Mouse (Mus musculus) layer of hippocampus, postnatal 25 days (tissue): ENCODE results near the gene Zfp334. TPM values are rescaled to one million over a fixed set of nuclear protein-coding genes. Genes with fewer than 3 reads are reported as not detected.

ENCODE experiments used
- DNase-seq, 2 experiments: peaks; one replicate each; pipeline ENCODE4 v3.0.0; 2022; ENCODE audit warnings: mixed read lengths in 2 of 2, low spot score in 1 of 2; ENCODE audit errors: extremely low spot score in 1 of 2
- total RNA-seq, 2 experiments: library from RNA; stranded (reverse); gene quantifications; 2 replicates each; pipeline ENCODE4 v1.2.3; 2021

The Zfp334 gene
- 10 to 100 TPM; 13.8 to 14.6 TPM for total RNA-seq

DNA sequence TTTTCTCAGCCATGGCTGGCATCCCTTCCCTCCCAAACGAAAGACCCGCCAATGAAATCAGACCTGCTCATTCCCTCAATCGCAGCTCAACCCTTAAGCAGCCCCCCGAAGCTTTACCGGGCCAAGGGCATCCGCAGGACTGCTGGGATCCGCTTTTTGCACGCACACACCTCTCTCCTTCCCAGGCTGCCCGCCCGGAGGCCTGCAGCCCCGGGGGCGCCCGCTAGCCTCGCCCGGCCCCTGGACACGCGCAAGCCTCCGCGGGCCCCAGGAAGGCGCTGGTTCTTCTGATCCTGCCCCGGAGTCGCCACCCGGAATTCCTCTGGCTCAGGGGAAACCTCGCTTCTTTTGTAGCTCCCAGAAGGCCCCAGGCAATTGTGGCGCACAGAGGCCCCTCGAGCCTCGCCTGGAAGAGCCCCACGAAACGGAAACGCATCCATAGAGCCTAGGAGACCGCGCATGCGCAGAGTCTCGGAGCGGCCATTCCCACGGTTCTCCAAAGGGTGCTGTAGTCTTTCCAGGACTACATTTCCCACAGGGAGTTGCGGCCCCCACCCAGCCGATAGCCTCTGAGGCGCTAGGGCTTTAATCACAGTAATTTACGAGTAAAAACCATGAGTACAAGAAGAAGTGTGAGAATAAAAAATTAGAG is at the start of gene Zfp334:
Gene Zfp334 (minus strand): TSS at position 416 of the 652 bp plus-strand sequence.
- DNase-seq: peak; percentile 95 to 97

DNA sequence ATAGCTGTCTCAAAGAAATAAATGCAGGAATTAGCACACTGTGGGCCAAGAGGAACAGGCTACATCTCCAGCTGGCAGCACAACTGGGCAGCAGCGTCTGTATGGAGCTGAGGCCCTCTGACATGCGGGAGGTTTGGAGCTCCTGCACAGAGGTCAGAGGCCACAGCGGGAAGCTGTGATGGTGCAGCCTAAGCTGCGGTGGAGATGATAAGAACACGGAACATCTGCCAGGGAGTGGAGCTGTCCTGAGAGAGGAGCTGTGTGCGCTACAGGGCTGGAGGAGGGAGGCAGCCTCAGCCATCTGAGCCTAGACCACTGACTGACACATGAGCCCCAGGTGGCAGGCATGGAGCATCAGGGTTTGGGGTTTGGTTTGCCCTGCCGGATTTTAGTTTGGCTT is 40.6 kb upstream of the Zfp334 start:
- no peak for DNase-seq

DNA sequence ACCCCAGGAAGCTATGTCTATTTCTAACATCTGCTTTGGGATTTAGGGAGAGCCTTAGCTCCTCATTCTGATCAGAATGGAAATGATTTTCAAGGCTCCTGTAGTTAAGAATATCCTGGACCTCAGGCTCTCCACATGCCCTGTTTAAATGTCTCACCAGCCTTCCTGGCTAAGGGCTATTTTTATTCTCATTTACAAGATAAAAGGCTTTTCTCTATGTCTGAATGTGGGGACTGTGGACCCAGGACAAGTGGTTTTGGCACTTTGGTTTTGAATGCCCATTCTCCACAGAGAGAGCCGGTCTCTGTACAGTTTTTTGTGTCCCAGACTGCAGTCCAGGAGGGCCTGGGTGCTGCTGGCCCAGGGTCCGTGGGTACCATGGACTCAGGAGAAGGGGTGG is 32.1 kb upstream of the Zfp334 start:
- no peak for DNase-seq

DNA sequence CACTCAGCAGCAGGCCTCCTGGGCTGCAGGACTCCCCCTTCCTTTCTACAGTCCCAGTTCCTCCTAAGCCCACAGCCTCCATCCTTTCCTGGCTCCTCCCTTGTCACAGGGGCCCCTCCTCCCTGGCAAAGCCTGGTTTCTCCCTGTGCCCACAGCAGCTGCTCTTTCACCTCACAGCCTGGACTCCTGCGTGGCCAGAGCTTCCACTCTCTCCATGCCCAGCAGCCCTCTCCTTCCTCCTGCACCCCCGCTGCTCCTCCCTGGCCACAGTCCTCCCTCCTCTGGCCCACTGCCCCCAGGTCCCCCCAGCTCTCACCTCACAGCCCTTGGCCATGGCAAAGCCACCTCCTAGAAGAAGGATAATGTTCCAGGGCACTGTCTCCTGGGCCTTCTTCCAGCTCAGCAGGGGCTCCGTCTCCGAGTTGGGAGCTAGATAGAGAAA is 31.6 kb upstream of the Zfp334 start:
- DNase-seq: peak; percentile 21 to 24

DNA sequence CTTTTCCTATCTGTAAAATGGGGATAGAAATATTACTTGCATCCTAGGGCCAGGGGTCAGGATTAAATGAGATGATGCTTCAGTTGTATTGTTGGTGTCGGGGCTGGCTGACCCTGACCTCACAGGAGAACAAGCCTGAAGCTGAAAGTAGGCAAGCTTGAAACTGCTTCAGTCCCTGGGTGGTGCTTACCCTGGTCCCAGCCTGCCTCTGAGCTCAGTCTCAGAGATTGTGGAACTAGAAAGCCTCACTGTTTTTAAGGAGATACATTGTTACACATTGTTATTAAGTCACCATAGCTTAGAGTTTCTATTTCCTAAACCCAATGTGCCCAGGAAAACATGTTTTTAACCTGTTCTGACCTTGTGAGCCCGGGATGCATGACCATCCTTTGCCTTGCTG is 30.5 kb upstream of the Zfp334 start:
- no peak for DNase-seq

DNA sequence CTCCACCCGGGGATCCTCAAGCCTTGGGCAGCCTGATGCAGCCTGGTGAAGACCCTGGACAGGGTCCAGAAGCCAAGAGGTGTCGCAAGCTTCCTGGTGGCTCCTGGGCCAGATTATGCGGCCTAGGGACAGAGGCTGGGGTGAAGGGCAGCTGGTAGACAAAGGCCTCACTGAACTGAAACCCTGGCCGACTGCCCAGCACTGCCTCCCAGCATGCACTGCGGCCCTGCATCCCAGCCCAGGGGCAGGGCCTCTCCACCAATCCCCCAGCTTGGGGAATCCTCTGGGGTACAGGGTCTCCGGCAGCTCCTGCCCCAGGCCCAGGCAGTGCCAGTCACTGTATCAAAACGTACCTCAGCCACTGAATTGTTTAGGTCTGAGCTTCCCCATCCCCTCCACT is 29.2 kb upstream of the Zfp334 start:
- DNase-seq: peak; percentile 59 to 76

DNA sequence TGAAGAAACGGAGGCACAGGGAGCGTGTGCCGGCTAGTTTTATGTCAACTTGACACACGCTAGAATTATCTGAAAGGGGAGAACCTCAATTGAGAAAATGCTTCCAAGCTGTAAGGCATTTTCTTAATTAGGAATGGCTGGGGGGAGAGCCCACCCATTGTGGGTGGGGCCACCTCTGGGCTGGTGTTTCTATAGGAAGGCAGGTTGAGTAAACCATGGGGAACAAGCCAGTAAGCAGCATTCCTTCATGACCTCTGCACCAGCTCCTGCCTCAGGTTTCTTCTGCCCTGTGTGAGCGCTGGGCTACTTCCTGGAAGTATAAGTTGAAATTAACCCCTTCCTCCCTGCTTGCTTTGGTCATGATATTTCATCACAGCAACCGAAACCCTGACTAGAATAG is 27.7 kb upstream of the Zfp334 start:
- DNase-seq: no peak

DNA sequence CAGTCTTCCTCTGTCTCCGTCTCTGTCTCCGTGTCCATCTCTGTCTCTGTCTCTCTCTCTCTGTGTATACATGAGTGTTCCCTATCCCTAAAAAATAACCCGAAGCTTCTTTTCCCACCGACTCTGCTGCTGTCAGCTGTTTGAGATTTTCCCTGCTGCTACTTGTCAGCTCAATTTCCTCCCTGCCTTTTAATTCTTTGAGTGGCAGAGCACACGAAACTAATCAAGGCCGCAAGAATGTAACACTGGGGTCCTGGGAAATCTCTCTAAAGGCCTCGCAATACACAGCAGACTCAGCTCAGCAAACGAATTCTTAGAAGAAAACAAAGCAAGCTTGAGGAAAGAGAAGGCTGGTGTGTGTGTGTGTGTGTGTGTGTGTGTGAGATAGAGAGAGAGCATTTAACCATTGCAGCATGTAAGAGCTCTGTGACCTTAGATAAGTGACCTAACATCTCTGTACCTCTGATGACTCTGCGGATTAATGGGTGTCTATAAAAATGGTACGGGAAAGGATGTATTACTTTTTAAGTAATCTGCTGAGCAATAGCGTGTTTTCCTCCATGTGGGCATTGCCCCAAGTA is 27.2 kb upstream of the Zfp334 start:
- DNase-seq: no peak

DNA sequence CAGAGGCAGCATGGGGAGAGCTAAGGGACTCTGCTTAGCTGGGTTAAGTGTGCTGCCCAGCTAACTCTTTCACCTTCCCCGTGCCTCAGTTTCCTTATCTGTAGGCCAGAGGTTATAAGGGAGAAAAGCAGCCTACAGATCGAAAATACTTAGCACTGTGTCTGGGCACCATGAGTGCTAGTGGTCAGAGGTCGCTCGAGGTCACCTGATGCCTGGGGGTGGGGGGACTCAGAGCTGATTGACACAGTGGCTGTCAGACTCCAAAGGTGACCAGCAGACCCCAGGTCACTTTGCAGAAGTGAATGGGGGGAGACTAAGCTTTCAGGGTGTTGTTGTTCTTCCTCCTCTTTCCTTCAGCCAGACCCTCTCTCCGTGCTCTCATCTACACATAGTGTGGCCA is 26.3 kb upstream of the Zfp334 start:
- no peak for DNase-seq

DNA sequence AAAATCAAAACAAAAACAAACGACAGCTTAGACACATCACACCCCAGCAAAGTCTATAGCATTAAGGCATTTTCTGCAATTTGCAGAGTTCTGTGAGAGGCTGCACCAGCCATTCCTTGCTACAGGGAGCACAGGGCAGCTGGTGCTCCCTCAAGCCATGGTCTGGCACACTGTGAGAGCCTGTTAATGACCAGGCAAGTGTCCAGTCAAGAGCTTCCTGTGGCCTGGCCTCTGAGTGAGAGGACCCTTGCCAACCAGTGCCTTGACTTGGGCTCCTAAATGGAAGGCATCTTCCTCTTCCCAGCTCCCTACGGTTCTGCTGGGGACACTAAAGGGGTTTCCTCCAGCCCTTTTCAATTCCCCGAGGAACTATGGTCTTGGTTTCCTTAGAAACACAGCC is 25.8 kb upstream of the Zfp334 start:
- DNase-seq: no peak

DNA sequence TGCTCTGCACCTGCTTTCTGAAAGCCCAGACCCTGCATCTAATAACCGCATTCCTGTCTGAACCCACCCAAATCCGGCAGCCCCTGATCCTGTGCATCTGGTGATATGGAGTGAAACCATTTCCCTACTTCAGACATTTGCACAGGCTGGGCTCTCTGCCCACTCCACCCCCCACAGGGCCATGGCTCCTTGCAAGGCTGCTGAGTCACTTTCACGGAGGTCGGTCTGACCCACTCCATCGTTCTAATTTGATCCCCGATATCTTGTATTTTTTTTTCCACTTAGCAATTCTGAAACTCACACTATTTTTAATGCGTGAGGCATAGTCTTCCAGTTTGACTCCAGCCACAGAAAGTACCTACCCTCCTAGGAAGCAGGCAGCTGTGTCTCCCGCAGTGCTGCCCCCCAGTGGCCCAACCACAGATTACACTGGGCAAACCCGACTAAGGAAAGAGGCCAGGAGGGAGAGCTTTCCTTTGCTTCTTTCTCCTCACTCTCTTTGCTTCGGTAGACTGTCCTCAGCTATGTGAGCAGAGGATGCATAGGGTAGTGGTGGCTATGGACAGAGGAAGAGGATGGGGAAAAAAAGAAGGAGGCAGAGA is 19.7 kb upstream of the Zfp334 start:
- peak; percentile 69 to 84 for DNase-seq

DNA sequence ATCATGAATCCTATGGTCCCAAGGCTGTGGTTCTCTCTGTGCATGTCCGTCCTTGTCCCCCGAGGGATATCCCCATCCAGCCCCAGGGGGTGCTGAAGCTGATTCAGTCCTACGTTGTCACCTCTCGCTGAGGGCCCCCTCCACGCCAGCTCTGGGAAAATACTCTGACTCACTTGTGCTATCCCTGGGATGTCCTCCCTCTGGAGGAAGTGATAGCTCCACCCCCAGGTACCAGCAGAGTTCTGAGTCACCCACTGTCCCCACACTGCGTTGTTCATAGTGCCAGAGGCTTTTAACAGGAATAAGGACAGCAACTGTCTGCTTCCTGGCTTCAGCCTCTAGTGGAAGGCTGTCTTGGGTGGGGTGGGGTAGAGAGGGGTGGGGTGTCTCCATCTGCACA is 17.3 kb upstream of the Zfp334 start:
- DNase-seq: no peak

DNA sequence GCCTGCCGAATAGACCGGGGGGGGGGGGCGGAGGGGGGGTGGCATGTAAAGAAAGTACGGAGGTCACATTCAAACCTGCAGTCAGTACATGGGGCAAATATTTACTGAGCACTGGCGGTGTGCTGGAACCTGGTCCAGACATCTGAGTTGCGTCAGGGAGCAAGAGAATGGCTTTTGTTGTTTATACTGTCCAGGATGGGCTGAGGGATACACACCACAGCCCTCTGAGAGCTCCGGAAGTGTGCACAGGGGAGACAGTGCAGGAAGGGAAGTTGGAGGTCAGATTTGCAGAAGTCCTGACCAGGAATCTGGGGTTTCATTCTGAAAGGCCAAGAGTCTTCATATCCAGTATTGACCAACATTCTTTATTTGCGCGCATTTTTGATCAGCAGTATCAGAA is 16.9 kb upstream of the Zfp334 start:
- DNase-seq: no peak

DNA sequence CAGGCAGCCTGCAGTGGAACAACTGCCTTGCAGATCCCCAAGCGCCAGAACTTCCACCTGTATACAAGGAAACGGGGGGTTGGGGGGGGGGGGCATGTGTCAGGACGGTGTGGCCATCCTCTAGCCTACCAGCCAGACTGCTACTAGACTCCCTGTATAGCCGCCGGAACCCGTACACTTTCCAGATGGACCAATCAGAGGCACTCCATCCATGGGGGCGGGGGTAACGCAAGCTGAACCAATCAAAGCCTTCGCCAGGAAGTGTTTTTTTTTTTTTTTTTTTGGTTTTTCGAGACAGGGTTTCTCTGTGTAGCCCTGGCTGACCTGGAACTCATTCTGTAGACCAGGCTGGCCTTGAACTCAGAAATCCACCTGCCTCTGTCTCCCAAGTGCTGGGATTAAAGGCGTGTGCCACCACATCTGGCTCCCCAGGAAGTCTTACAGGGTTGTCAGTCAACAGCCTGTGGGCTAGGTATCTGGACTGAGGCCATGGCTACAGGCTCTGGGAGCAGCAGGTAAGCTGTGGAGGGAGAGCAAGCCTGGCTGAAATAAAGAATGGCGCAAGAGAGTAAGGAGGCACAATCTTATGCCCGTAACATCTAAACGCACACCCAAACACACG is 10.2 kb upstream of the Zfp334 start:
- DNase-seq: no peak

DNA sequence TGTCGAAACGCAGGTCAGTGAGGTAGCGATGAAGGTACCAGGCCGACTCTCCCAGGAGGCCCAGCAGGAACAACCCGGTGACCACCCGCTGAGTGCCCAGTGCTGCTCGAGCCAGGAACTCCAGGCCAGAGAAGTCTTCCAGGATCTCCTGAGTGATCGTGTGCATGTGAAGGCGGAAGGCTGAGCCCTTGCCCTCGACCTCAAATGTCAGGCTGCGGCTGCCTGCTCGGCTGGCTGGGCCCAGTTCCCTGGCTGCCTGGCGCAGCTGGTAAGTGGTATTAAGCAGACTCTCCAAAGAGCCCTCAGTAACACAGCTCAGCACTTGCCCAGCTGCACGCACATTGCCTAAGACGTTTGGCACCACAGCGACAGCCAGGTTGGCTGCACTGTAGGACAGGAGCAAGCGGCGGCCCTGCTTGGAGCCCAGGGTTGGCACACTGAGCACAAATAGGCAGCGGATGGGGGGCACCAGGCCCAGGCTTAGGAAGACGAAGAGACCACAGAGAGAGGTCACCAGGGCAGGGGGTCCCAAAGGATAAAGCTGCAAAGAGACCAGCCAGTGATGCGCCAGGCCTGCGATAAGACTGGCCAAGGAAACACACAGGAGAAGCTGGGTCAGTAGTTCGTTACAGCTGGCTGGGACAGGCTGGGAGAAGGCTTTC is 9.6 kb upstream of the Zfp334 start:
- no peak for DNase-seq

DNA sequence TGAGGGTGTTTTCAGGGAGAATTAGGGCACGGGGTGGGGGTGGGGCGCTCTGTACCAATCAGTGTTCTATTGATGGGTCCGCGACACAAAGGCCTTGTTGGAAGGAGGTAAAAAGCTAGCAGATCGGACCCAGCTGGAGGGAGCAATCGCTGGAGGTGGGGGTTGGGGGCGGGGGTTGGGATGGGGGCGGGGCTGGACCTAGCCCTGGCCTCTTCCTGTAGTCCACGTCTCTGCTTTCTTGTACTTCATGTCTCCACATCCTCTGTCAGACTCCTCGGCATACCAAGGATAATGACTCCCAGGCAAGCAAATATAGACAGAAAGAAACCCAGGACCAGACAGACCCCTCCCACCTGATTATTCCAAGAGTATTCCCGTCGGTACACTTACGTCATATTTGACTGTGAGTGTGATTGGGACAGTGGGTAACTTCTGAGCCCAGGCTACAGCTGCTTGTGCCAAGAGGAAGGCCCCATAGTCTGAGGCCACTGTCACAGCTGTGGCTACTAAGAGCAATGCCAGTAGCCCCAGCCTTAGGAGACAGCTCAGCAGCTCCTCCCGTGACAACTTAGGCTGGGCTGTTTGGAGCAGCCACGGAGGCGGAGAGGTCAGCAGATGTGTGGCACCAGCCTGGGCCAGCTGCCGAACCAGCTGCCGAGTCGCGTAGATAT is 8.9 kb upstream of the Zfp334 start:
- no peak for DNase-seq

DNA sequence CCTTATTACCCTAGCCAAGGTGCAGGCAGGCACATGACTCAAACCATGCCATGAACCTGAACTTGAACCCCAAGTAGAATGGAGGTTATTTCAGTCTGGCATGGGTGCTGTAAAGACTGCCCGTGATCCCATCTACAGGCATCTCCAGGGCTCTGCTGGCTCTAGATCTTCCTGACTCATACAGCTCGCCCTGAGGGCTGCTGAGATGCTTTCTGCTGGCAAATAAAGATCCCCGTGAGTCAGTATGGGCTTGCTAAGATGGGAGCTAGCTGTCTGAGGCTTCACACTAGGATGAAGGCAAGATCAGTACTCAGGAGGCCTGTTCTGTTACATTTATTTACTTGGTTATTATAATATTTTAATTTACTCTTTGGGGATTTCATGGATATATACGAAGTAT is 4.1 kb upstream of the Zfp334 start:
- DNase-seq: no peak

DNA sequence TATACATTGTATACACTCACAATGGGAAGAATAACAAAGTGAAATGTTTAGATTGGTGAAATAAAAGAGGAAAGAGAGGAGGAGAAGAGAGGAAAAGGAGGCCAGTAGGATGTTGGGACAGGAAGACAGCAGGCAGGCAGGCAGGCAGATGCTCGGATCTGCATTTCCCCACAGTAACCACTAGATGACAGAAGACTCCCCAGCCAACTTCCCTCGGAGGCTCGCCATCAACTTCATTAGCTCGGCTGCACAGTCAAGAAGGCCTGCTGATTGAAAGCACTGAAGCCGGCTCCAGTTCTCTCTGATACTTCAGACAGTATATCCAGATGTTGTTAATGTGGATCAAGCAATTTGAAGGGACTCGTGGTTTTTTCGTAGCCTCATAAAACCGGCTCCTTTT is 3.5 kb upstream of the Zfp334 start:
- peak in 1 of 2 experiments; percentile 41 for DNase-seq

DNA sequence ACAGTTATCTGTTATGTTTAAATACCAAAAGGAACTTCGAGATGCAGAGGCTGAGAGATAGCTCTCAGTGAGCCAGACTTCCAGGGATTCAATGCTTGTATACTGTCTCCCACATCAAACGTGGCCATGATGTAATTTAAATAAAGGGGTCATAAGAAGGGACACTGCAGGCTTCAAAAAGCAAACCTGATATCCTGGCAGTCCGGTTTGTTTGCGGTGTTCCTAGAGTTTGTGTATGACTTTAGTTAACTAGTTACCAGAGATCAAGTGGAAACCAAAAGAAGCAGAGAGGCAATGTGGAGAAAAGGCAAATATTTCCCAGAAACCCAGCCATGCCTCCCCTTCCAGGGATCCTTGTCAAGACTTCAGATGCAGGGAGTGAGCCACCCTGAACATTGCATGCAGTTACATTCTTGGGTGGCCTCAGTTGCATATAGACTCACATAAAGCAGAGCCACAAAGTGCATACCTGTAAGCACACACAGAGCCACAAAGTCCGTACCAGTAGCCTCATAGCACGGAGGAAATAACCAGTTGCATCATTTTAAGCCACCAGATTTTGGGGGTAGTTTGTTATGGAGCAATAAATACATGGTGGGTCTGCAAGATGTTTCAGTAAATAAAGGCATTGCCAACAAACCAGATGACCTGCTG is 1.4 kb upstream of the Zfp334 start:
- no peak for DNase-seq

DNA sequence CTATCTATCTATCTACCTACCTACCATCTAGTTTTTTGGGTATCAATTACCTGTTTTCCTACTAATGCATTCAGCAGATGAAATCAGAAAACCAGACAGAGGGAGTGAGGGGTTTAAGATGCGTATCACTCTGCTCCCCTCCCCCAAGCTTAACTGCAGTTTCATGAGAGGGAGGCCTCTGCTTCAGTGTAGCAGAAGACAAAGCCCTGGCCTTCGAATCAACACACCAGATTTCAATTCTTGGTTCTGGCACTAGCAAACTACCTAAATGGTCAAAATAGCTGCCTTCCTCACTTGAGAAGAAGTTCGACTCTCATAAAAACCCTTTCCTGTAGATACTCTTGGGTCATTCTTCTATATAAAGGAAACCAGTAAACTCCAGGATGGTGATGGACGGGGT is 689 bp downstream of the Zfp334 start:
- no peak for DNase-seq
